Mouse (Mus musculus) kidney, adult 2 months (tissue): ENCODE measurements around the gene Aurkb. TPM values are rescaled to one million over a fixed set of nuclear protein-coding genes. Genes with fewer than 3 reads are reported as not detected.

Experiments used
- DNase-seq: peaks from one replicate; pipeline ENCODE4 v3.0.0; 2021
- H3K27ac ChIP-seq: fragments of 200-500 bp; 2 replicates; pipeline ENCODE4 v1.5.1; 2012; ENCODE audit warnings: low read depth, low read length, control low read depth, inconsistent platforms; ENCODE audit not compliant: insufficient read depth
- H3K27me3 ChIP-seq: fragments of 200-500 bp; replicated peaks from 2 replicates; pipeline ENCODE4 v1.6.1; 2012; ENCODE audit warnings: mild to moderate bottlenecking, moderate library complexity, low read length, inconsistent platforms; ENCODE audit not compliant: control insufficient read depth, insufficient read depth
- H3K36me3 ChIP-seq: fragments of 200-500 bp; 2 replicates; pipeline ENCODE4 v1.6.1; 2012; ENCODE audit warnings: mild to moderate bottlenecking, moderate library complexity, low read length, inconsistent platforms; ENCODE audit not compliant: control insufficient read depth, insufficient read depth
- H3K4me1 ChIP-seq: fragments of 200-500 bp; 2 replicates; pipeline ENCODE4 v1.6.1; 2011; ENCODE audit warnings: low read length; ENCODE audit not compliant: control insufficient read depth, insufficient read depth
- H3K4me3 ChIP-seq: fragments of 200-500 bp; 2 replicates; pipeline ENCODE4 v1.5.1; 2011; ENCODE audit warnings: mild to moderate bottlenecking, low read depth, low read length, control low read depth; ENCODE audit not compliant: insufficient read depth
- CTCF ChIP-seq: fragments of 200-500 bp; conservative IDR thresholded peaks from 2 replicates; pipeline ENCODE4 v1.5.1; 2011; ENCODE audit warnings: low read depth, mild to moderate bottlenecking, control low read depth, low read length, moderate library complexity, mixed read lengths; ENCODE audit not compliant: insufficient read depth, insufficient read length
- POLR2A ChIP-seq: fragments of 200-500 bp; IDR thresholded peaks from one replicate; pipeline ENCODE4 v1.6.1; 2011; ENCODE audit warnings: low read depth, low read length, control low read depth
- WGBS: fragments of 180-500 bp; shearing (Covaris S2); methylation state at CpG from one replicate; pipeline ENCODE4 v1.1.7; 2018; 5-methylcytosine and 5-hydroxymethylcytosine counted together
- polyA plus RNA-seq: library from polyadenylated mRNA; depleted of rRNA; stranded (reverse); fragments of >200 nt; gene quantifications from 2 replicates; pipeline ENCODE4 v1.2.3, GENCODE M21; 2012

The Aurkb gene
- polyA plus RNA-seq, 1 experiment: 1.7 TPM

DNA sequence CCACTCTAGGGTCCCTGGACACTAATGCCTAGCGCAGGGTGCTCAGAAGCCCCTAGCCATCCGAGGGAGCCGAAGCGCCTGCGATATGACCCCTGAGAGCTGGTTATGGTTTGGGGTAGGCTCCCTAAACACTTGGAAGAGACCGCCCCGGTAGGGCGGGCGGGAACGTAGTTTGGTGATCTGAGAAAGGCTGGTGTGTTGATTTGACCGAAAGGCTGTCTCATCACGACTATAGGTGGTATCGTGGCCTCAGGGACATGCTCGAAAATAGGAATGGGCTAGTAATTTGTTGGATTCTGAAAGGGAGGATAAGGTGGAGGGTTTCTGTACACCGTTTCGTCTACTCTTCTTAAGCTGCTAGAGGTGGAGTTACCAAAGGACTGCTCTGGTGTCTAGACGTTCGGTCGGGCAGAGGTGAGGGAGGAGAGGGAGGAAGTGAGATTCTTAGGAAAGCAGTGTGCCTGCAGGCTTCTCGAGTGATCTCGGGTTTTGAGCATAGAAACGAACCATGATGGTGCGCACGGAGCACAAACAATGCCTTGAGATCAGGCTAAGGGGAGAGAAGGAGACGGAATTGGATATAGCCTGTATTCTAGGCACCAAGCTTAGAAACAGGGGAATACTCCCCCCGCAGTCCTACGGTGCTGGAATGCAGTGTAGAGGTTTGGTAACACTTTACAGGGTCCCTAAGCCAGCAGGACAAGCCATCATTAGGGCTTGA is 50.2 kb downstream of the Aurkb start:
- H3K27me3 ChIP-seq: no peaks in the 10 kb centered on the region
- TF ChIP-seq CTCF (no peak), POLR2A (no peak)
- H3K4me1 ChIP-seq: peaks cover 26% of the 10 kb centered on the region
- peak; percentile 60 for DNase-seq
- H3K36me3 ChIP-seq: peaks cover under 1% of the 10 kb centered on the region; the same call in 1 of the 2 replicates
- WGBS: under 1% methylated on average over 27 of the region's 27 CpGs
- H3K27ac ChIP-seq: peak overlapping the region; percentile 99
- peak overlapping the region; percentile 91 for H3K4me3 ChIP-seq

DNA sequence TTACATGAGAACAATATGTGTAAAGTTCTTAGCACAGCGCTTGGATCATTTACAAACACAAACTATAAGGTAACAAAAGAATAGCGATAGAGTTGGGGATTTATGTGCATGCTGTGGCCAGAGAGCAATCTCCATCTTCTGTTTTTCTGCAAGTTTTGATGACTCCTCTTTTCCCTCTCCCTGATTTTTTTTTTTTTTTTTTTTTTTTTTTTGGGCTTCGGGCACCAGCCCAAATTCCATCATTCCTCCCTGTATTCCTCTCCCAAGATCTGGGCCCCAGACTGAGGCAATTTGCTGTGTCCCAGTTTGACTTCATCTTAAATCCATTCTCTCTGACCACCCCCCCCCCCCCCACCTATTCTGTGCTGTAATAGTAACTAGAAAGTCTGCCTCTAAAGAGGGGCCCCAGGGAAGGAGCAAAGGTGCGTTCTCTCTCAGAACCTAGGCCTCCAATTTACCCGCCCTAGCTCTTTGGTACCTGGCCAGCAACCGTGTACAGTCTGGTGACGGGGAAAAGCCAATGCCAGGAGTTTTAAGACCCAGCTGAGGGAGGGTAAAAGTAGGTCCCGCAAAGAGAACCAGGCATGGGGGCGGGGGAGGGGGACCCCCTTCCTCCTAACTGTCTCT is 51.0 kb downstream of the Aurkb start:
- no peak for TF ChIP-seq CTCF
- peak; percentile 12 for TF ChIP-seq POLR2A
- no peak for DNase-seq
- 7% methylated on average over 9 of the region's 9 CpGs for WGBS
- Histone ChIP-seq H3K4me1 (peaks cover 26% of the 10 kb centered on the region), H3K27ac (peak overlapping the region; percentile 99), H3K36me3 (peaks cover 7% of the 10 kb centered on the region), H3K27me3 (no peaks in the 10 kb centered on the region), H3K4me3 (peak overlapping the region; percentile 91)

DNA sequence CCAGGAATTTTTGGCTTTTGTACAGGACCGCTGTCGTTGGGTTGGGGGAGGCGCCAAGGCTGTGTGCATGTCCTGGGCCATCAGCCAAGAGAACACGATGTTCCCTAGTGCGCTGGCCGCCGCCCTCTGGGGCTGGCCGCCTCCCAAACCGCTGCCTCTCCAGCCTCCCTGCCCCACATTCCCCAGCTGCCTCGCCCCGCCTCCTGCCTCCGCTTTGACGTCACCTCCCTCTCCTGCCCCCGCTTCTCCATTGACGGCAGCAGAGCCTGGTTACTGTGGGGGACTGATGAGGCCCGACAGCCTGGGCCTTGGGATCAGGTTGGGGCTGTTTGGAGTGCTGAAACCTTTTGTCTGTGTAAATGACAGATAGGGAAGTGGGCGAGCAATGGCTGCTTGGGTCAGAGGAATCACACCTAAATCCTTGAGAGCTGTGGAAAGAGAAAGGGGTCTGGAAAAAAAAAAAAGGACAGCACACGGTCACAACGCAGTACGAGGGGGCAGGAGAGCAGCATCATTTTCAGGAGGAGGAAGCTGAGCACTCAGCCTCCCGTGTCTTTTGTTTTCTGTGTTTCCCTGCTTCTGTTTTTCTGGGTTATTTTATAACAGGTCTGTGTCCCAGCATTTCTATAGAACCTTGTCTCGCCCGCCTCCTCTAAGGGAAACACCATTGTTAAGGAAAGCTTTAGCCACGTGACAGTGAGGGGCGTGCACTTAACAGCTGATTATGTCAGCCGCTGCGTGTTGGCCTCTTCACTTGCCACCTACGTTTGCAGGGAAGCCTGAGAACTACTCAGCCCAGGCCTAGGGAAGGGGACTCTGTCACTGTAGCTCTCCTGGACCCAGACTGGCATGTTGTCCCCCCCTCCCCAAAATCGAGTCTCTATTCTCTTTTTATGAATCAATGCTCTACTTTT is 51.8 kb downstream of the Aurkb start:
- H3K36me3 ChIP-seq: peaks cover 14% of the 10 kb centered on the region
- H3K4me3 ChIP-seq: peak overlapping the region; percentile 50
- 1% methylated on average over 29 of the region's 29 CpGs for WGBS
- H3K4me1 ChIP-seq: peaks cover 26% of the 10 kb centered on the region
- TF ChIP-seq CTCF: no peak
- TF ChIP-seq POLR2A: peak; percentile 50
- DNase-seq: peak; percentile 100
- peak overlapping the region; percentile 99 for H3K27ac ChIP-seq
- no peaks in the 10 kb centered on the region for H3K27me3 ChIP-seq

GRCm38 (mm10) chr11:69098039-69098761 is 52.8 kb downstream of the Aurkb start:
- H3K27ac ChIP-seq: peak overlapping the region; percentile 99
- H3K36me3 ChIP-seq: peaks cover 16% of the 10 kb centered on the region
- no peaks in the 10 kb centered on the region for H3K27me3 ChIP-seq
- H3K4me3 ChIP-seq: peak overlapping the region; percentile 17; the same call in 1 of the 2 replicates
- 11% methylated on average over 8 of the region's 8 CpGs for WGBS
- peaks cover 21% of the 10 kb centered on the region for H3K4me1 ChIP-seq
- no peak for DNase-seq
- no peak for TF ChIP-seq POLR2A
- no peak for TF ChIP-seq CTCF

- peak overlapping the region; percentile 99 for H3K27ac ChIP-seq
- H3K4me1 ChIP-seq: peaks cover 21% of the 10 kb centered on the region
- peak overlapping the region; percentile 84 for H3K4me3 ChIP-seq
- no peaks in the 10 kb centered on the region for H3K27me3 ChIP-seq
- TF ChIP-seq CTCF: no peak
- peak; percentile 21 for TF ChIP-seq POLR2A
- DNase-seq: peak; percentile 99
- under 1% methylated on average over 19 of the region's 19 CpGs for WGBS
- peaks cover 17% of the 10 kb centered on the region for H3K36me3 ChIP-seq
These were observed 53.3 kb downstream of the Aurkb start for GRCm38 (mm10) chr11:69098762-69099091.

DNA sequence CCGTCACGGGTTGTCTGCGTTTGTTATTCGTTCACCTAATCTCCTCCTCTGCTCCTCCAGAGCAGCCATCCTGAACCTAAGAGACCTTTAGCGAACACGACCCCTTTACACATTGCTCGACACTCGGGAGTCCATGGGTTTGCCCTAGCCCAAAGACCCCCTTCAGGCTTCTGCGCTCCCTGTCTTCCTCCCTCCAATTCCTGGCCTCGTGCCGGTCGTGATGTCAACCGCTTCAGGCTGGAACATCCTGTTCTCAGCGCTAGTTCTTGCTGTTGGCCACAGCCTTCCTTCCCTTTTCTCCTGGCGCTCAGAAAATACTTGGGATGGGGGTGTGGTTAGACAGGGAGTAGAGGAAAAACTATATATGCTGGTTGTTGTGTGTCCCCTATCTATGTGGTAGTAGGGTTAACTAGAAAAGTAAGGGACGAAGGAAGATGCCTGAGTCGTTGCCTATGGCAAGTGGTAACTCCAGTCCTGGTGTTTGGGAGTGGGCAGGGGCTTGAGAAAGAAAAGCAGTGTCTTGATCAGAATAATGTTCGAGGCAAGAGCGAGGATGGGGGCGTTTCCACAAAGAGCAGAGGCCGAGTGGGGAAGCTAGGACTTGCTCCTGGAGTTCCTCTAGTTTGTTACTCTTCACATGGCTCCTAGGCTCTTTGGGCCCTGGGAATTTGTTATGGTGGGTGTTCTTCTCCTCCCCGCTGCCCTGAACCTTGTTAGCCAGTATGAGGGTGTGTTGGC is 53.9 kb downstream of the Aurkb start:
- peaks cover 20% of the 10 kb centered on the region for H3K4me1 ChIP-seq
- H3K27ac ChIP-seq: peak overlapping the region; percentile 99
- WGBS: under 1% methylated on average over 22 of the region's 22 CpGs
- TF ChIP-seq POLR2A (peak; percentile 27), CTCF (no peak)
- DNase-seq: peak; percentile 88
- peaks cover 17% of the 10 kb centered on the region for H3K36me3 ChIP-seq
- H3K4me3 ChIP-seq: peak overlapping the region; percentile 84
- no peaks in the 10 kb centered on the region for H3K27me3 ChIP-seq
